Mouse (Mus musculus): ENCODE measurements around the gene Tenm4. TPM values are rescaled to one million over a fixed set of nuclear protein-coding genes. Genes with fewer than 3 reads are reported as not detected.

Tenm4 gene
- 10 to 100 TPM; 18.1 to 36.5 (median 27.2) TPM for total RNA-seq (2022)

DNA sequence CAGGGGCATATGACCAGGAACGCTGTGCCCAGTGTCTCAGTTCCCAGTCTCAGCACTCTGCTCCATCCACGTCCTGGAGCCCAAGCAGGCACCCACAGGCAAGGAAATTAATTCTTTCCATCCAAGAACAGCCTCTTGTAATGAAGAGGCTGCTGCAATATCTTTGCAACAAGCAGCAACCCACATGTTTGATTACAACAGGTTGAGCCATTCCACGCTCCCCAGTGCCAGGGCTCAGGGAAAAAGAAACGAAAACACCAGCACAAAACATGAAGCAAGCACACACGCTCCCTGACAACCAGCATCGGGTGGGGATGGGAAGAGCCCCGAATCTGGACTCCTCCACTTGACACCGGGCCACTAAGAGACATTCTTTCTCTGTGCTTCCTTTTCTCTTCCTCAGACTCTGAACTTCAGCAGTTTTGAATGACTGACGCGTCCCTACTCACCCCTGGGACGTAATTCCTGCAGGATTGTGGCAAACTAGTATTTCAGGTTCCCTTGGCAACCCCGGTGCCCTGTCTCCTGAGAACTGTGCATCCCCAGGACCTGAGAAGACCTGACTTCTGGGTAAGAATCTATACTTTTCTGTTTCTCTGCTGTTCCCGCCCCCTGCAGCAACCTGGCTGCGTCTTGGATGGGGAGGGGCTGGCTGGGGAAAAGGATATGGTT, at the start of gene Tenm4:
Gene Tenm4, plus strand, starts transcription at position 323 of the 672 bp plus-strand sequence.
- DNase-seq: no peak

DNA sequence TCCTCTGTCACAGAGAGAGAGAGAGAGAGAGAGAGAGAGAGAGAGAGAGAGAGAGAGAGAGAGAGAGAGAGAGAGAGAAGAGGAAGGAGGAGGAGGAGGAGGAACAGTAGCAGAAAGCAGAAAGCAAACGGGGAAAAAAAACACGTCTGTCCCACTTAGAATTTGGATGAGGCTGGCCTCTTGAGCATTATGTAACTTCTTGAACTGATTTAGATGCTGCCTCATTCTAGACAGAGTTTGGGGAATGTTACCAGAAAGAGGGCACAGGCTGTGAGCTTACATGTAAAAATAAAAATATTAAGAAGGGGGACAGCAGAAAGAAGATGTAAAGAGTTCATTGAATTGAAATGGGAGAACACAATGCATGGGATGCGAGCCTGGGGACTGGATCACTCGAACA, 40.3 kb upstream of the Tenm4 start:
- DNase-seq: no peak

DNA sequence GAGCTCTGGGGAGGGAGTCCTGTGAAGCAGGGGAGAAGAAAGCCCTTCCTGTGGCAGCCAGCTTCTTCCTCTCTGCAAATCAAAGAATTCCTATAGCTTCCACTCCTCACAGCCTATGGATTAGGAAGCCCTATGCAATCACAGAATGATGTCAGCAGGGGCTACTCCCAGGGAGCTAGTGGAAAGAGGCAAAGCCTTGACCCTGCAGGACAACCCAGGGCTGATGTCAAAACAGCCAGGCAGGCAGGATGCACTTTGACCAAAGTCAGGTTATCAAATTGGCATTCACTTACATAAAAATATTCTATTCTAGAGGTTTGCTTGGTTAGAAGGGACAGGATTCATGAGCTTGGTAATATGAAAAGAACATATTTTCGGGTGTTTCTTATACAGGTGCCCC, 39.9 kb upstream of the Tenm4 start:
- DNase-seq: no peak

DNA sequence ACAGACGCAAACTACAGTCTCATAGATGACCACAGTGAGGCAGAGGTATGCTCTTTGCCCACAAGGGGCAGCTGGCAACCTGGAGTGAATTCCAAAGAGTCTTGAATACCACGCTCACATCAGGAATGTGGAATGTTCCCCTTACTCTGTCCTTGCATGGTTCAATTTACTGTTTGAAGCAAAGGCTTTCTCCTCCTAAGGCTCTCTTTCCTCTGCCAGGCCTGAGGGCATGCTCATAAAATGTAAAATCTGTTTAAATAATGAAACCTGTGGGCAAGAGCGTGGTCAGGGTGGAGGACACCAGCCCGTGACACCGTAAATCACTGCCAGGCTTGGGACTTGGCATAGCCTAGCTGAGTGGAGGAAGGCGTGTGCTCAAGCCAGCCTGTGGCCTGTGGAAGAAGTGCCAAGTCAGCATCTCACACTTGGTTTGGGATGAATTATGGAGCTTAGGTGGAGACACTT, 34.5 kb upstream of the Tenm4 start:
- DNase-seq: no peak

- DNase-seq: no peak
These were observed 29.2 kb upstream of the Tenm4 start for GRCm38 (mm10) chr7:96141876-96142275.

- DNase-seq: peak; percentile 45
These were observed 28.0 kb upstream of the Tenm4 start for GRCm38 (mm10) chr7:96142973-96143596.

GRCm38 (mm10) chr7:96147436-96147835, 23.6 kb upstream of the Tenm4 start:
- no peak for DNase-seq

DNA sequence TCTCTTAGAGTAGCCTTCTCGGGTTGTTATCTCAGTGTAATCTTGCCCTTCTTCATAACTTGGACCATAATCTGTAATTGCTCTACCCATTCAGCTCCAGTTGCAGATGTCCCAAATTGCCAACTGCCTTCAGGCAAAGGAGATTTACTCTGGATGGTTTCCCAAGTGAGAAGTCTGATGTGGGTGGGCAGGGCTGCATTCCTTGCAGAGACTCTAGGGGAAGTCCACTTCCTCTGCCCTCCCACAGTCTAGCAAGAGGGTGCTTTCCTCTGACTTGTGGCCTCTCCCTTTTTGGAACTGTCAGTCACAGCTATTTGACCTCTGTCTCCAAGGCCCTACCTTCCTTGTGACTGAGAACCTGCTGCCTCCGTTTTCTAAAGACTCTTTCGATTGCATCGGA, 22.9 kb upstream of the Tenm4 start:
- DNase-seq: no peak

- DNase-seq: peak; percentile 31
These were observed 19.8 kb upstream of the Tenm4 start for GRCm38 (mm10) chr7:96151277-96151676.

DNA sequence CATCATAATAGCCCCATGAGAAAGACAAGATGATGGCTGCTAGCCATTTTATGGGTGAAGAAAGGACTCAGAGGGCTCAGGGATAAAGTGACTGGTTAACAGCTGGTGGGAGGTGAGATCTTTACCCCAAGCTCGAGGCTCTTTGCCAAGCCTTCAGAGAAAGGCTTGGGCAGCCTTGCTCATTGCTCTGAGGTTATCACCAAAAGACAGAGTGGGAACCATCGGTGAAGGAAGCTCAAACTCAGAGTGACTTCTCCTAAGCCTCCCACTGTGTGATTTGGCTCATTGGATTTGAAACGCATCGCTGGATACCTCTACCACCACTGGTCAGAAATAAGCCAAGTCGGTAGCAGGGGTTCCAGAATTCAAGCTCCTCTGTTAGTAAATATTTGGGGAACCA, 19.1 kb upstream of the Tenm4 start:
- DNase-seq: no peak

DNA sequence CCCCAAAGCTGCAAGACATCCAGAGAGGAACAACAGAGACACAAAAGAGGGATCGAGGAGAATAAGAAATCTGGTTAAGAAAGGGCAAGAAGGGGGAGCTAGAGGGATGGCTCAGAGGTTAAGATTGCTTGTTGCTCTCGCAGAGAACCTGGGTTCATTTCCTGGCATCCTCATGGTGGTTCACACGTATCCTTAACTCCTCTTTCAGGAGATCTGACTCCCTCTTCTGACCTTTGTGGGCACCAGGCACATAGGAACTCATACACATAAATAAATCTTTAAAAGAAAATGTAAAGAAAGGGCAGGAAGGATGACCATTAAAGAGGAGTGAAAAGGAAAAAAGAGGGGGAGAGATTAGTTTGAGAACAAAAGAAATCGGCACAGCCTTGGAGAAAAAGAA, 18.6 kb upstream of the Tenm4 start:
- DNase-seq: no peak

- DNase-seq: peak; percentile 43
These were observed 18.1 kb upstream of the Tenm4 start for GRCm38 (mm10) chr7:96152924-96153359.

GRCm38 (mm10) chr7:96154025-96154424, 17.0 kb upstream of the Tenm4 start:
- DNase-seq: no peak

DNA sequence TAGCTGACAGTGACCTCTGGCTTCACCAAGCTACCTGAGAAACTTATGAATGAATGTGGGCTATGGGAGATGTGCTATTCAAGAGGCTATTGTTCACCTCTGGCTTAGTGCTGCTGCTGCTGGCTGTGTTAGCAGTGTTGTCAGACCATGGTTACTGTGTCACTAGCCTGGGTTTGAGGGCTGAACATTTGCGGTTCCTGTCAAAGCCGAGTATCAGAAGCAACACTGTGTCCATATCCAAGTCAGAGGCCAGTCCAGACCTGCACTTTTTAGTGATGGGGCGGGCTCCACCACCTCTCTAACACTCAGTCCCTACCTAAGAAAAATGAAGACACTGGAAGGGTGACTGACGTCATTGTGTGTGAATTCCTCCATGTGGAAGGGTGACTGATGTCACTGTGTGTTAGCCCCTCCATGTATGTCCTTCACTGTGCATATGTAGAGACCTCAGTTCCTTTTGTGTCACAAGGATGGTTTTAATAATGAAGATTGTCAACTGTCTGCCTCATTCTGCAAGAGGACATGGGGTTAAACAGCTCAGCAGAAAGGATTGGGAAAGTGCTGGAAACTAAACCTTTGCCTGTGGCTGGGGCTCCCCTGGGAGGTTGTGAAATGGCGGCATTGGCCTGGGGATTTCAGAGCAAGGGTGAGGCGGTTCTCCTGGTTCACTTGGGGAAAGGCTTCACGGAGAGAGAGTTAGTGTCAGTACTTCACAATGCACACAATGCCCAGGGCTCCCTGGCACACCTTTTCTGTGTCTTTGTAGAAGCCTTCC, 14.4 kb upstream of the Tenm4 start:
- peak; percentile 15 for DNase-seq

DNA sequence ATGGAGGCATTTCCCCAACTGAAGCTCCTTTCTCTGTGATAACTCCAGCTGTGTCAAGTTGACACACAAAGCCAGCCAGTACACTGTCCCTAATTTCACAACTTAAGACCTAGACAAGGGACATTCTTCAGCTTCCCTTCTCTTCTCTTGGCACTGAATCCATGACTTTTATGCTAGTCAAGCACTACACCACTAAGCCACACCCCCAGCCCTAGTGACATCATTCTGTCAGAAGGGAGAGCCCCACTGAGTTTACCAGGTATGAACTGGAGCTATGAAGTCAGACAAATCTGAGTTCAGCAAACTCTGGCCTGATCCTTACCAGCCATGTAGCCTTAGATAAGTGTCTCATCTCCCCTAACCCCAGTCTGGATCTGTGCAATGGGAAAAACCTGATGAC, 6.9 kb upstream of the Tenm4 start:
- DNase-seq: no peak

- no peak for DNase-seq
These were observed 2.1 kb upstream of the Tenm4 start for GRCm38 (mm10) chr7:96168921-96169320.

DNA sequence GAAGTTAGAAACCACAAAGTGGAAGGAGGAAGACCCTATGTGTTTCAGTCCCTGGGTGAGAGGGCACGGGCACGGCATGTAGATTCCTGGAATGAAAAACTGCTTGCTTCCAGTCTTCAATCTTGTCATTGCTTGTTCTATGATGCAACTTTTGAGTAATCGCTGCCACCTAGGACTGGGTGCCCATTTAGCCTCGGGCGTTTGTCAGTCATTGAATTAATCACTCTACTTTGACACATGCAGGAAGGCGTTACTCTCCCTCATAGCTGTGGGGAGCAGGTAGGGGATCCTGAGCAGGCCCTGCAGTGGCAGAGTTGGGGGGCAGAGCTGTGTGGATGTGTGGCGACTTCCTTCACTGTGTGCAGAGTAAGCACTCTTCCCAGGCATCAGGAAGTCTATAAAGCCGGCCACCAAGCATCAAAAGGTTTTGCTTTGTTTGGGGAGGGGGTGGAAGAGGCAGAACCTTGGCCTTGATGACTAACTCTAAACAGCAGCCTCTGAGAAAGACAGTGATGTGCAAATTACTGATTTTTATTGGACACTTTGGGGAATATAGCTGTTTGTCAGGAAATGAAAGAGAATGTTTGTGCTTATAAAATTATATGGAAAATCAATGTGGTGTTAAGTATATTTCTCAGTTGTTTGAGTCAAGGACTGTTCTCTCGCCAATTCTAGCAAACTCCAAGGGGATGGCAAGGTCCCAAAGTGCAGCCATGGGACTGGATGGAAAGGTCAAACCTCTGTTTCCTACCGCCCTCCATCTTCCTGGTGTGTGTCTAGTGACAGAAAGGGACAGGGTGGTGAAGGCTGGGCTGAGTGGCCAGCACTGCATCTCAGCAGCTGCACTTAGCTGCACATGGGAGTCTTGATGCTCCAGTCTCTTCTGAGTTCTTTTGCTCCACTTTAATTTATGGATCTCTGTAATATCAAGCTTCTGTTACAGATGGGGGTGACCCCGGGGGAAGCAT, 834 bp downstream of the Tenm4 start:
- DNase-seq: peak; percentile 18

- no peak for DNase-seq
These were observed 5.7 kb downstream of the Tenm4 start for GRCm38 (mm10) chr7:96176781-96177180.

DNA sequence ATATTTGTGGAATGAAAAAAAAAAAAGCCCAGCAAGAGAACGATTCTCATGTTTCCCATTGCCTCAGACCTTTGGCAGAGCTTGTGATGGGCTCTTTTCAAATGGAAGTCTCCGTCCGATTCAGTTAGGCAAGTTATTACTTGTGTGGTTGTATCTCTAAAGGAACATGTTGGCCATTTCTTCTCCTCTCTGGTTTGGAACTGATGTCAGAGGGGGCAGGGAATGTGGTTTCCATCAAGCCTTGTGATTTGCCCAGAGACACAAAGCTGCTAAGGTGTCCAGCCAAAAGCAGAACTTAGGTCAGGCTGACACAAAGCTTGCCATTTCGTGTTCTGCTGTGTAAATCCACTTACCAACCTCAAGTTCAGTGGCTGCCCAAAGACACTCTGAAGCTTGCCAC, 10.7 kb downstream of the Tenm4 start:
- no peak for DNase-seq

GRCm38 (mm10) chr7:96183195-96183594, 12.1 kb downstream of the Tenm4 start:
- no peak for DNase-seq

DNA sequence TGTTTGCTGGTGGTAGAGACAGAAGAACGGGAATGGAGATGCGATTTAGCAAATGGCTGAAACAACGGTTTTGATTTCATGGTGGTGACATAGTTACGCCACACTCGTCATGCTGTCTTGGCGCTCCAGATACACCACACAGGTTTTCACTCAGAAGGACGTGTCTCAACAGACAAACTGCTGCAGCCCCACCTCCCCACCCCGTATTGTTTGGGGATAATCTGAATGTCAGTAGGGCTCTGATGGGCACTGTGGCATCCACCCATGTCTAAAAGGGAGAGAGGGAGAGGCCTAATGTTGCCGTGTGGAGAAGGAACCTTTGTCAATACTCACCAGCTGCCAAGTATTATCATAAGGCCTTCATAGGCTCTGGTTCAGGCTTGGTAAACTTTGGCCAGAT, 14.4 kb downstream of the Tenm4 start:
- no peak for DNase-seq
